Mouse (Mus musculus) cerebellum, adult 2 months (tissue): ENCODE measurements around the gene Atpif1.

Experiments used
- CTCF ChIP-seq: fragments of 200-500 bp; IDR thresholded peaks from 2 replicates; pipeline ENCODE4 v1.5.1; 2011; ENCODE audit warnings: low read depth, mild to moderate bottlenecking, control low read depth, low read length, moderate library complexity, borderline replicate concordance; ENCODE audit not compliant: insufficient read depth
- POLR2A ChIP-seq: fragments of 200-500 bp; IDR thresholded peaks from 2 replicates; pipeline ENCODE4 v1.6.1; 2011; ENCODE audit warnings: low read length, control low read depth, borderline replicate concordance; ENCODE audit not compliant: insufficient read depth

GRCm38 (mm10) chr4:132513395-132514273 is 19.8 kb downstream of the Atpif1 start:
- TF ChIP-seq POLR2A (no peak), CTCF (no peak)
